Comparison of ENCODE assay signal across 19 mouse cellular contexts in genomic region chr10:86444665-86445064, GRCm38 (mm10). TPM values are rescaled to one million over a fixed set of nuclear protein-coding genes. Genes with fewer than 3 reads are reported as not detected.
"Had no signal": no experiment of that assay in that cellular context is flagged by ENCODE, and none has a peak within 500 bp of the region (broad histone marks: within the 10 kb centered on the region; RNA-seq: fewer than 3 reads in every experiment).

No protein-coding gene starts in this region.

- H3K36me3 ChIP-seq: midbrain, embryonic 10.5 days; midbrain, embryonic 12.5 days; neural tube, embryonic 13.5 days; neural tube, embryonic 15.5 days had no signal

- H3K4me3 ChIP-seq: midbrain, embryonic 10.5 days; midbrain, embryonic 12.5 days; myocyte; neural tube, embryonic 13.5 days; neural tube, embryonic 15.5 days had no signal

- H3K27ac ChIP-seq: midbrain, embryonic 10.5 days; midbrain, embryonic 12.5 days; neural tube, embryonic 13.5 days; neural tube, embryonic 15.5 days had no signal

- H3K9me3 ChIP-seq: midbrain, embryonic 10.5 days; midbrain, embryonic 12.5 days; neural tube, embryonic 13.5 days; neural tube, embryonic 15.5 days had no signal

- H3K4me1 ChIP-seq: midbrain, embryonic 12.5 days; neural tube, embryonic 13.5 days; neural tube, embryonic 15.5 days had no signal

- ATAC-seq: midbrain, embryonic 16.5 days had no signal

- H3K9ac ChIP-seq: lung, embryonic 14.5 days; midbrain, embryonic 12.5 days; neural tube, embryonic 13.5 days; neural tube, embryonic 15.5 days had no signal

- DNase-seq: lung, embryonic 14.5 days; lung, postnatal 10 days; lung, postnatal 4 days; midbrain, embryonic 14.5 days; retina, postnatal 1 day; right cerebral cortex, adult 18-20 months; right cerebral cortex, postnatal 25 days; right cerebral cortex, postnatal 4 days; spleen, adult 18-20 months; thymus, adult 18-20 months; thymus, postnatal 14 days; thymus, postnatal 36 days had no signal

- H3K27me3 ChIP-seq: midbrain, embryonic 12.5 days; neural tube, embryonic 13.5 days; neural tube, embryonic 15.5 days had no signal

- H3K4me2 ChIP-seq: lung, embryonic 14.5 days; midbrain, embryonic 12.5 days; neural tube, embryonic 13.5 days; neural tube, embryonic 15.5 days had no signal

RNA-seq across cellular contexts. Expression of gene Syn3, which starts 54.0 kb away (rescaled TPM):
- total RNA-seq: megakaryocyte, adult 5-6 weeks had no signal
